Mouse (Mus musculus) layer of hippocampus, postnatal 25 days (tissue): ENCODE measurements at regions not wholly inside any gene's neighbourhood (a gene's known extent, or its start where the extent isn't known, plus 50 kb on each side); places are given as distances from the start of the nearest gene placed in this dataset.

Experiments used
- DNase-seq, 2 experiments: peaks; one replicate each; pipeline ENCODE4 v3.0.0; 2022; ENCODE audit warnings: mixed read lengths in 2 of 2, low spot score in 1 of 2; ENCODE audit errors: extremely low spot score in 1 of 2

- no peak for DNase-seq
These were observed 499.9 kb upstream of the Vstm2b start for GRCm38 (mm10) chr7:40398266-40398665.

- no peak for DNase-seq
These were observed 478.8 kb upstream of the Vstm2b start for GRCm38 (mm10) chr7:40419332-40419731.

GRCm38 (mm10) chr7:40422125-40422524 is 476.0 kb upstream of the Vstm2b start:
- DNase-seq: no peak

- no peak for DNase-seq
These were observed 468.7 kb upstream of the Vstm2b start for GRCm38 (mm10) chr7:40429416-40429815.

- no peak for DNase-seq
These were observed 464.2 kb upstream of the Vstm2b start for GRCm38 (mm10) chr7:40433906-40434305.

GRCm38 (mm10) chr7:40441128-40441527 is 457.0 kb upstream of the Vstm2b start:
- no peak for DNase-seq

GRCm38 (mm10) chr7:40441786-40442185 is 456.3 kb upstream of the Vstm2b start:
- DNase-seq: no peak

GRCm38 (mm10) chr7:40466382-40466781 is 431.7 kb upstream of the Vstm2b start:
- no peak for DNase-seq

- no peak for DNase-seq
These were observed 410.9 kb upstream of the Vstm2b start for GRCm38 (mm10) chr7:40487256-40487655.

- DNase-seq: no peak
These were observed 375.3 kb upstream of the Vstm2b start for GRCm38 (mm10) chr7:40522703-40523267.

- peak in 1 of 2 experiments; percentile 6 for DNase-seq
These were observed 361.5 kb upstream of the Vstm2b start for GRCm38 (mm10) chr7:40536601-40537000.

- no peak for DNase-seq
These were observed 360.5 kb upstream of the Vstm2b start for GRCm38 (mm10) chr7:40537621-40538020.

GRCm38 (mm10) chr7:40539789-40540188 is 358.3 kb upstream of the Vstm2b start:
- DNase-seq: peak in 1 of 2 experiments; percentile 6

GRCm38 (mm10) chr7:40541283-40541682 is 356.8 kb upstream of the Vstm2b start:
- DNase-seq: no peak

GRCm38 (mm10) chr7:40563447-40564118 is 334.5 kb upstream of the Vstm2b start:
- no peak for DNase-seq

- DNase-seq: no peak
These were observed 322.2 kb upstream of the Vstm2b start for GRCm38 (mm10) chr7:40575971-40576370.

GRCm38 (mm10) chr7:40577365-40577764 is 320.8 kb upstream of the Vstm2b start:
- DNase-seq: no peak

- DNase-seq: no peak
These were observed 277.4 kb upstream of the Vstm2b start for GRCm38 (mm10) chr7:40620761-40621160.

GRCm38 (mm10) chr7:40622811-40623210 is 275.3 kb upstream of the Vstm2b start:
- DNase-seq: peak; percentile 11 to 47

GRCm38 (mm10) chr7:40623286-40623685 is 274.8 kb upstream of the Vstm2b start:
- DNase-seq: no peak

- DNase-seq: no peak
These were observed 261.8 kb upstream of the Vstm2b start for GRCm38 (mm10) chr7:40636369-40636768.

GRCm38 (mm10) chr7:40654982-40655381 is 243.1 kb upstream of the Vstm2b start:
- peak in 1 of 2 experiments; percentile 19 for DNase-seq
